Mouse (Mus musculus) CH12.LX (cell line): ENCODE measurements around the gene Rps26.

Source experiments
- NELFE ChIP-seq: IDR thresholded peaks from 2 replicates; pipeline ENCODE4 v1.6.1; 2011; ENCODE audit warnings: low read depth, low read length, improper control_type of control experiment
- POLR2A ChIP-seq: IDR thresholded peaks from 2 replicates; pipeline ENCODE4 v1.6.1; 2011; ENCODE audit warnings: low read depth, mild to moderate bottlenecking, improper control_type of control experiment, low read length
- USF2 ChIP-seq: conservative IDR thresholded peaks from 2 replicates; pipeline ENCODE4 v1.6.1; 2011; ENCODE audit warnings: low read depth, low read length, improper control_type of control experiment
- ZNF384 ChIP-seq: IDR thresholded peaks from 2 replicates; pipeline ENCODE4 v1.6.1; 2012; ENCODE audit warnings: low read depth, low read length, improper control_type of control experiment, inconsistent platforms

DNA sequence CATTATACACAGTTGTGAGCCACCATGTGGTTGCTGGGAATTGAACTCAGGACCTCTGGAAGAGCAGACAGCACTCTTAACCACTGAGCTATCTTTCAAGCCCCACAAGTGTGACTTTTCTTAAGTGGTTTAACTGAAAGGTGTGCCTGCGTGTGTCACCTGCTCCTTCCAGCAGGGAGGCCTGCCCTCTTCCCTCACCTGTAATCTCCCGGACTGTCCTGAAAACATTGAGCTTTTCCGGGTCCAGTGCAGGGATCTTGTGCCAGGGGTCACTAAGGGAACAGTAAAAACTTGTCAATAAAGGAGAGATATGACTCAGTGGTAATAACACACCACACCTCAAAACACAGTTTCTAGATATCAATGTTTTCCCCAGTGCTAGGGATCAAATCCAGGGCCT lies 47.2 kb downstream of the Rps26 start:
- TF ChIP-seq USF2 (no peak), POLR2A (no peak), ZNF384 (no peak), NELFE (no peak)
